Comparison of ENCODE assay signal across 12 mouse cellular contexts in genomic region chr8:26923166-26923565, GRCm38 (mm10).
"Had no signal": no experiment of that assay in that cellular context is flagged by ENCODE, and none has a peak within 500 bp of the region (broad histone marks: within the 10 kb centered on the region; RNA-seq: fewer than 3 reads in every experiment).

No protein-coding gene starts in this region.

- H3K36me3 ChIP-seq: limb, embryonic 15.5 days; liver, embryonic 12.5 days; midbrain, embryonic 12.5 days; neural tube, embryonic 13.5 days had no signal

- ATAC-seq: liver, embryonic 12.5 days; midbrain, embryonic 16.5 days had no signal

- H3K4me2 ChIP-seq: limb, embryonic 15.5 days; liver, embryonic 12.5 days; lung, embryonic 14.5 days; midbrain, embryonic 12.5 days; neural tube, embryonic 13.5 days had no signal

- H3K27me3 ChIP-seq: liver, embryonic 12.5 days; midbrain, embryonic 12.5 days; neural tube, embryonic 13.5 days had no signal

- H3K4me1 ChIP-seq: limb, embryonic 15.5 days; liver, embryonic 12.5 days; midbrain, embryonic 12.5 days; neural tube, embryonic 13.5 days had no signal

- H3K4me3 ChIP-seq: limb, embryonic 15.5 days; liver, embryonic 12.5 days; midbrain, embryonic 12.5 days; neural tube, embryonic 13.5 days had no signal

- H3K9me3 ChIP-seq: limb, embryonic 15.5 days; midbrain, embryonic 12.5 days; neural tube, embryonic 13.5 days had no signal

- H3K27ac ChIP-seq: limb, embryonic 15.5 days; liver, embryonic 12.5 days; midbrain, embryonic 12.5 days; neural tube, embryonic 13.5 days had no signal

- H3K9ac ChIP-seq: limb, embryonic 15.5 days; liver, embryonic 12.5 days; lung, embryonic 14.5 days; midbrain, embryonic 12.5 days; neural tube, embryonic 13.5 days had no signal

- DNase-seq: kidney, postnatal 25 days; layer of hippocampus, adult 9-11 months; layer of hippocampus, postnatal 36 days; lung, embryonic 14.5 days; lung, postnatal 14 days; right cerebral cortex, postnatal 14 days; thymus, postnatal 4 days had no signal
